Mouse (Mus musculus): Measurements from ENCODE around the gene Katnbl1.

Katnbl1 gene

GRCm38 (mm10) chr2:112378973-112379898, at the start of gene Katnbl1:
Katnbl1 (plus strand) TSS chr2:112379211.
- DNase-seq (ENCODE audit: low spot score in 2 of 2), result peak; percentile 89 to 97

- DNase-seq (ENCODE audit: low spot score in 2 of 2), result no peak
These were observed 46.7 kb upstream of the Katnbl1 start for GRCm38 (mm10) chr2:112332051-112332898.

GRCm38 (mm10) chr2:112337211-112337610, 41.8 kb upstream of the Katnbl1 start:
- no peak for DNase-seq (ENCODE audit: low spot score in 2 of 2)

- DNase-seq (ENCODE audit: low spot score in 2 of 2), result peak in 1 of 2 experiments; percentile 6
These were observed 39.3 kb upstream of the Katnbl1 start for GRCm38 (mm10) chr2:112339736-112340135.

- DNase-seq (ENCODE audit: low spot score in 2 of 2), result no peak
These were observed 37.9 kb upstream of the Katnbl1 start for GRCm38 (mm10) chr2:112341117-112341516.

GRCm38 (mm10) chr2:112348246-112348645, 30.8 kb upstream of the Katnbl1 start:
- DNase-seq (ENCODE audit: low spot score in 2 of 2), result no peak

- DNase-seq (ENCODE audit: low spot score in 2 of 2), result no peak
These were observed 25.1 kb upstream of the Katnbl1 start for GRCm38 (mm10) chr2:112353685-112354455.

- DNase-seq (ENCODE audit: low spot score in 2 of 2), result no peak
These were observed 19.4 kb upstream of the Katnbl1 start for GRCm38 (mm10) chr2:112359611-112360010.

GRCm38 (mm10) chr2:112360012-112360780, 18.8 kb upstream of the Katnbl1 start:
- DNase-seq (ENCODE audit: low spot score in 2 of 2), result no peak

GRCm38 (mm10) chr2:112360781-112361169, 18.2 kb upstream of the Katnbl1 start:
- DNase-seq (ENCODE audit: low spot score in 2 of 2), result no peak

GRCm38 (mm10) chr2:112367222-112367621, 11.8 kb upstream of the Katnbl1 start:
- DNase-seq (ENCODE audit: low spot score in 2 of 2), result no peak

GRCm38 (mm10) chr2:112367726-112368673, 11.0 kb upstream of the Katnbl1 start, which contains the start of gene Emc4:
Emc4 (minus strand) TSS chr2:112368027.
- DNase-seq (ENCODE audit: low spot score in 2 of 2), result peak; percentile 75 to 84

GRCm38 (mm10) chr2:112369941-112370340, 9.1 kb upstream of the Katnbl1 start:
- DNase-seq (ENCODE audit: low spot score in 2 of 2), result no peak

GRCm38 (mm10) chr2:112373141-112373540, 5.9 kb upstream of the Katnbl1 start:
- DNase-seq (ENCODE audit: low spot score in 2 of 2), result no peak

- DNase-seq (ENCODE audit: low spot score in 2 of 2), result no peak
These were observed 4.4 kb upstream of the Katnbl1 start for GRCm38 (mm10) chr2:112374610-112375009.

- no peak for DNase-seq (ENCODE audit: low spot score in 2 of 2)
These were observed 1.1 kb downstream of the Katnbl1 start for GRCm38 (mm10) chr2:112380131-112380530.

GRCm38 (mm10) chr2:112381219-112381618, 2.2 kb downstream of the Katnbl1 start:
- DNase-seq (ENCODE audit: low spot score in 2 of 2), result no peak

GRCm38 (mm10) chr2:112390843-112391242, 11.8 kb downstream of the Katnbl1 start:
- no peak for DNase-seq (ENCODE audit: low spot score in 2 of 2)

- no peak for DNase-seq (ENCODE audit: low spot score in 2 of 2)
These were observed 12.5 kb downstream of the Katnbl1 start for GRCm38 (mm10) chr2:112391346-112392000.
